Mouse (Mus musculus) G1E (cell line): ENCODE data around the gene Nisch. TPM values are rescaled to one million over a fixed set of nuclear protein-coding genes. Genes with fewer than 3 reads are reported as not detected.

Experiments
- ATAC-seq: 2 replicates; pipeline ENCODE4 v1.8.0; 2016; ENCODE audit warnings: mild to moderate bottlenecking; ENCODE audit not compliant: insufficient number of reproducible peaks, poor library complexity, low FRiP score, severe bottlenecking; ENCODE audit errors: extremely low read depth
- DNase-seq: peaks from one replicate; pipeline ENCODE4 v3.0.0; 2012; ENCODE audit warnings: low spot score
- H3K27me3 ChIP-seq: 2 replicates; pipeline ENCODE4 v1.6.1; 2012; ENCODE audit warnings: mild to moderate bottlenecking, low read length, inconsistent platforms; ENCODE audit not compliant: insufficient read depth
- H3K36me3 ChIP-seq: replicated peaks from 2 replicates; pipeline ENCODE3; 2012; ENCODE audit warnings: mild to moderate bottlenecking, inconsistent platforms
- H3K4me1 ChIP-seq: 2 replicates; pipeline ENCODE4 v1.6.1; 2012; ENCODE audit warnings: low read depth, low read length, inconsistent platforms, mixed read lengths; ENCODE audit not compliant: insufficient read depth
- H3K4me3 ChIP-seq: 2 replicates; pipeline ENCODE4 v1.5.1; 2012; ENCODE audit warnings: low read depth, mild to moderate bottlenecking, inconsistent platforms, low read length, moderate library complexity, mixed read lengths
- H3K9me3 ChIP-seq: replicated peaks from 2 replicates; pipeline ENCODE4 v1.6.1; 2012; ENCODE audit warnings: inconsistent platforms
- CTCF ChIP-seq: IDR thresholded peaks from 2 replicates; pipeline ENCODE4 v1.5.1; 2012; ENCODE audit warnings: low read depth, low read length, inconsistent platforms, mixed read lengths
- GATA1 ChIP-seq: IDR thresholded peaks from 2 replicates; pipeline ENCODE4 v1.6.1; 2012; ENCODE audit warnings: borderline replicate concordance, low read length, inconsistent platforms, mixed read lengths
- GATA2 ChIP-seq: IDR thresholded peaks from 2 replicates; pipeline ENCODE4 v1.6.1; 2012; ENCODE audit warnings: low read depth, low read length, inconsistent platforms, borderline replicate concordance
- POLR2AphosphoS5 ChIP-seq: IDR thresholded peaks from 2 replicates; pipeline ENCODE4 v1.6.1; 2012; ENCODE audit warnings: low read depth, low read length, inconsistent platforms; ENCODE audit not compliant: insufficient replicate concordance
- TAL1 ChIP-seq: conservative IDR thresholded peaks from 2 replicates; pipeline ENCODE4 v1.6.1; 2012; ENCODE audit warnings: low read depth, low read length, inconsistent platforms, mixed read lengths
- polyA plus RNA-seq: library from polyadenylated mRNA; stranded (reverse); fragments of >175 nt; gene quantifications from 2 replicates; pipeline ENCODE4 v1.2.3, GENCODE M21; 2012
- total RNA-seq, 2 experiments: library from RNA; stranded (forward) in 1 of 2; stranded (reverse) in 1 of 2; fragments of 200-1000 nt in 1 of 2; fragments of >200 nt in 1 of 2; fragmentation: Nextera tagmentation in 1 of 2; gene quantifications; 2 replicates each; pipeline ENCODE4 v1.2.3; 2014 to 2017

Nisch gene
- total and polyA plus RNA-seq, 3 experiments, result 83.8 to 312 (median 201) TPM

DNA sequence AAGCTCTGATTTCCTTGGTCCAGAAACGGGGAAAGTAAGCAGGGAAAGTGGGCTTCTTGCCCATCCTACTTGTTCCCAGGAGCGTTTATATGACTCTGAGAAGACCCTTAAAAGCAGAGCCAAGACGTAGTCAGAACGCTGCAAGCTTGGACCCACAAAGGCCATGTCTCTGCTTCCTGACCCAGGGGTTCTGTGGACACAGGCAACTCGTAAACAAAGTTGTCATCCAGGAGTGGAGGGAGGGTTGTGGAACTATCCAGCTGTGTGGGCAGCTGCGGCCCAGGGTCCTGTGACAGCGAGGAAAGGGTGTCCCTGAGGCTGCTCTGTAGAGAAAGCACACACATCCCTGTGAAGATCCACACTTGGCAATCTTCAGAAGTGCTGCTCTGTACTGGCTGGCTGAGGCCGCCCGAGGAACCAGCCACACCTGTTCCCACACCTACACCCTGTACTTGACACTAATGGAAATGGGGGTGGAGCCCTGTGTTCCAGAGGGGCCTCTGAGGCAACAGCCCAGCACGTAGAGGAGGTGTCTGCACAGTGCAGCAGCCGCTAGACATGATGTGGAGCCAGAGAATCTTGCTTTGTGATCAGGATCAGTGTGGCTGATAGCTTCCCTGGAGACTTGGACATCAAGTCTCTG lies 83.6 kb downstream of the Nisch start:
- no peaks in the 10 kb centered on the region for H3K9me3 ChIP-seq
- DNase-seq, result peak; percentile 64
- H3K27me3 ChIP-seq, result no peaks in the 10 kb centered on the region; the same call in 1 of the 2 replicates
- no peak for TF ChIP-seq CTCF
- TF ChIP-seq GATA2, result no peak
- TF ChIP-seq TAL1, result no peak
- no peak for TF ChIP-seq POLR2AphosphoS5
- no peak for TF ChIP-seq GATA1
- H3K36me3 ChIP-seq, result peaks cover 60% of the 10 kb centered on the region
- peak overlapping the region; percentile 97 for H3K4me3 ChIP-seq
- H3K4me1 ChIP-seq, result peaks cover 82% of the 10 kb centered on the region
- ATAC-seq, result no peak

- no peak for TF ChIP-seq TAL1
- no peak for TF ChIP-seq CTCF
- TF ChIP-seq GATA2, result no peak
- TF ChIP-seq GATA1, result no peak
- no peak for TF ChIP-seq POLR2AphosphoS5
- peaks cover 54% of the 10 kb centered on the region for H3K36me3 ChIP-seq
- no peaks in the 10 kb centered on the region for H3K9me3 ChIP-seq
- H3K4me1 ChIP-seq, result peaks cover 79% of the 10 kb centered on the region
- DNase-seq (no peak), ATAC-seq (no peak)
- H3K27me3 ChIP-seq, result no peaks in the 10 kb centered on the region; the same call in 1 of the 2 replicates
- H3K4me3 ChIP-seq, result peak overlapping the region; percentile 97
Observed at GRCm38 (mm10) chr14:31132491-31132975, 84.2 kb downstream of the Nisch start.

GRCm38 (mm10) chr14:31132031-31132430 lies 84.7 kb downstream of the Nisch start:
- TF ChIP-seq GATA2, result no peak
- TF ChIP-seq CTCF, result no peak
- TF ChIP-seq TAL1, result peak; percentile 54
- TF ChIP-seq POLR2AphosphoS5, result no peak
- TF ChIP-seq GATA1, result no peak
- no peaks in the 10 kb centered on the region for H3K9me3 ChIP-seq
- peaks cover 79% of the 10 kb centered on the region for H3K4me1 ChIP-seq
- ATAC-seq (0 out of 2 replicates have a peak, but pooled peaks have one; percentile 19), DNase-seq (peak; percentile 71)
- H3K4me3 ChIP-seq, result peak overlapping the region; percentile 97
- no peaks in the 10 kb centered on the region; the same call in 1 of the 2 replicates for H3K27me3 ChIP-seq
- peaks cover 50% of the 10 kb centered on the region for H3K36me3 ChIP-seq

DNA sequence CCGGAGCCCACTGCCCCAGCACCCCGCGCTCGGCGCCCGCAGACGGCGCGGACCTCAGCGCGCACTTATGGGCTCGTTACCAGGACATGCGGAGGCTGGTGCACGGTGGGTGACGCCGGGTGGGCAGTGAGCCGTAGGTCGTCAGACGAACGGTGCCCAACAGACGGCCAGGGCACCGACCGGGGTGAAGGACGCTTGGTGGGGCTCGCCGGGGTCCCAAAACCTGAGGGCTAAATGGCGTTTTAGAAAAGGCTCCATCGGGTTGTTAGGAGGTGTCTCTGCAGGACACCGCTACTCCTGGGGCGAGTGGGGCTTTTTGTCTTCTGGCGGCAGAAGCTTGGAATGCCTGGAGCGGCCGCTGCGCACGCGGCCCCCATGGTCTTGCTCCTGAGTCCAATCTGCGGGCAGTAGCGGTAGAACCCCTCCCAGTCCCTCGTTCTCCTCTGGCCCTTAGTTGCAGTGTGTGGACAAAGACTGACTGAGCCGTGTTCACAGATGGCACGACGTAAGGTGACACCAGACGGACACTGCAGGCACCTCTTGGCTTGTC lies 85.4 kb downstream of the Nisch start:
- no peak for TF ChIP-seq CTCF
- TF ChIP-seq POLR2AphosphoS5, result no peak
- no peaks in the 10 kb centered on the region for H3K9me3 ChIP-seq
- ATAC-seq (no peak), DNase-seq (no peak)
- peaks cover 78% of the 10 kb centered on the region for H3K4me1 ChIP-seq
- H3K27me3 ChIP-seq, result no peaks in the 10 kb centered on the region
- H3K36me3 ChIP-seq, result peaks cover 49% of the 10 kb centered on the region
- H3K4me3 ChIP-seq, result peak overlapping the region; percentile 97

GRCm38 (mm10) chr14:31130236-31131220 lies 86.2 kb downstream of the Nisch start, which contains the start of gene Nt5dc2:
Gene Nt5dc2 (plus strand): TSS chr14:31131053.
- peaks cover 49% of the 10 kb centered on the region for H3K36me3 ChIP-seq
- peak; percentile 87 for DNase-seq
- 0 out of 2 replicates have a peak, but pooled peaks have one; percentile 6 for ATAC-seq
- TF ChIP-seq CTCF (no peak), POLR2AphosphoS5 (no peak), GATA1 (no peak), GATA2 (no peak), TAL1 (no peak)
- peak within 1 kb of the TSS; percentile 97 for H3K4me3 ChIP-seq
- H3K4me1 ChIP-seq, result peaks cover 78% of the 10 kb centered on the region
- no peaks in the 10 kb centered on the region for H3K27me3 ChIP-seq
- H3K9me3 ChIP-seq, result no peaks in the 10 kb centered on the region
